Mouse (Mus musculus) regulatory T cell (primary cell): Measurements from ENCODE around the gene Gng7.

Experiments used
- in situ Hi-C: fragments of 300-600 bp; cut with MboI, MseI; formaldehyde crosslinking; loops from one replicate; pipeline ENCODE4 v1.15.1; 2025; ENCODE audit warnings: high pct_unique_total_duplicates

Gene Gng7

GRCm38 (mm10) chr10:81025639-81026275, 11.0 kb upstream of the Gng7 start, which contains the start of gene Diras1:
Gene Diras1, minus strand, starts transcription at chr10:81025662.
- in situ Hi-C loops: loop anchor here (10.0 kb wide), 1 partner anchor 831 kb away; no protein-coding TSS in a partner anchor

GRCm38 (mm10) chr10:81025047-81025621, 10.4 kb upstream of the Gng7 start:
- in situ Hi-C loops: loop anchor here (10.0 kb wide), 1 partner anchor 830 kb away; no protein-coding TSS in a partner anchor

GRCm38 (mm10) chr10:81024346-81024937, 9.7 kb upstream of the Gng7 start:
- in situ Hi-C loops: loop anchor here (10.0 kb wide), 1 partner anchor 830 kb away; no protein-coding TSS in a partner anchor

- in situ Hi-C loops: loop anchor here (10.0 kb wide), 1 partner anchor 828 kb away; no protein-coding TSS in a partner anchor
Measured at GRCm38 (mm10) chr10:81022744-81023143, 8.0 kb upstream of the Gng7 start.

GRCm38 (mm10) chr10:81021547-81022110, 6.9 kb upstream of the Gng7 start:
- in situ Hi-C loops: loop anchor here (10.0 kb wide), 1 partner anchor 827 kb away; no protein-coding TSS in a partner anchor

- in situ Hi-C loops: loop anchor here (10.0 kb wide), 1 partner anchor 825 kb away; no protein-coding TSS in a partner anchor
Measured at GRCm38 (mm10) chr10:81020207-81020606, 5.5 kb upstream of the Gng7 start.

- in situ Hi-C loops: loop anchor here (10.0 kb wide), 1 partner anchor 825 kb away; no protein-coding TSS in a partner anchor
Measured at GRCm38 (mm10) chr10:81019687-81020086, 4.9 kb upstream of the Gng7 start.

- in situ Hi-C loops: no loop called here
Measured at GRCm38 (mm10) chr10:81018326-81018725, 3.6 kb upstream of the Gng7 start.

GRCm38 (mm10) chr10:81016645-81017044, 1.9 kb upstream of the Gng7 start:
- in situ Hi-C loops: no loop called here

GRCm38 (mm10) chr10:81015666-81016065, 921 bp upstream of the Gng7 start:
- in situ Hi-C loops: no loop called here

GRCm38 (mm10) chr10:81010851-81011250, 3.9 kb downstream of the Gng7 start:
- in situ Hi-C loops: no loop called here

- in situ Hi-C loops: no loop called here
Measured at GRCm38 (mm10) chr10:81007240-81007639, 7.5 kb downstream of the Gng7 start.

- in situ Hi-C loops: no loop called here
Measured at GRCm38 (mm10) chr10:81006005-81006677, 8.6 kb downstream of the Gng7 start.

- in situ Hi-C loops: no loop called here
Measured at GRCm38 (mm10) chr10:81001161-81001560, 13.6 kb downstream of the Gng7 start.

GRCm38 (mm10) chr10:81000197-81001062, 14.3 kb downstream of the Gng7 start:
- in situ Hi-C loops: no loop called here

GRCm38 (mm10) chr10:80999362-81000196, 15.2 kb downstream of the Gng7 start:
- in situ Hi-C loops: loop anchor here (5.0 kb wide), 3 partner anchors 122 to 252 kb away; partner anchors contain the start of gene Jsrp1

- in situ Hi-C loops: loop anchor here (5.0 kb wide), 3 partner anchors 121 to 251 kb away; partner anchors contain the start of gene Jsrp1
Measured at GRCm38 (mm10) chr10:80998778-80999177, 16.0 kb downstream of the Gng7 start.

- in situ Hi-C loops: loop anchor here (5.0 kb wide), 3 partner anchors 121 to 251 kb away; partner anchors contain the start of gene Jsrp1
Measured at GRCm38 (mm10) chr10:80998021-80998420, 16.7 kb downstream of the Gng7 start.

- in situ Hi-C loops: loop anchor here (5.0 kb wide), 3 partner anchors 120 to 250 kb away; partner anchors contain the start of gene Jsrp1
Measured at GRCm38 (mm10) chr10:80997332-80997731, 17.4 kb downstream of the Gng7 start.
